Mouse (Mus musculus): ENCODE results near the gene Nfasc. TPM values are rescaled to one million over a fixed set of nuclear protein-coding genes. Genes with fewer than 3 reads are reported as not detected.

Gene Nfasc
- polyA plus RNA-seq, 1 experiment: 0.49 TPM

DNA sequence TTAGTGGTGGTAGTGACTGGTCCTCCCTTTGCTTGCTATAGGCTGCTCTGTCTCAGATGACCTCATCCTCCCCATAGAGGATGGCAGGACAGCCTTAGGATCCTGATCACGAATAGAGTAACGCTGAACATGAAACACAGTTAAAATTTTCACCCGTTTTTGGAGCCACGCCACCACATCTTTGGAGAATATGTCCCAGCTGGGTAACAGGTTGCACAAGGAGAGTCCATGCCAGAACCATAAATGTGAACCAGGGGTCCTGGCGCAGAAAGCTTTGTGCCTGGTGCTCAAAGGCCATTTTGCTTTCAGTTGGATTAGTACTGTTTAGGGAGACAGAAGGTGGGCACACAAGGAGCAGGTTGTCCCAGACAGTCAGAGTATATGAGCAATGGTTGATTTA, 143.6 kb downstream of the Nfasc start:
- H3K36me3 ChIP-seq (ENCODE audit: control insufficient read depth, insufficient read depth, low read length): no peaks in the 10 kb centered on the region
- H3K27me3 ChIP-seq (ENCODE audit: control insufficient read depth, insufficient read depth, low read length): no peaks in the 10 kb centered on the region
- no peak overlapping the region for H3K27ac ChIP-seq (ENCODE audit: control insufficient read depth, insufficient read depth, low read depth, low read length)
- no peak overlapping the region for H3K4me3 ChIP-seq (ENCODE audit: control insufficient read depth, low read depth, low read length)
- no peaks in the 10 kb centered on the region; the same call in 1 of the 2 replicates for H3K4me1 ChIP-seq (ENCODE audit: control insufficient read depth, insufficient read depth, low read length)
- no peak for TF ChIP-seq CTCF (IDR thresholded peaks at IDR 0.05; ENCODE audit: control insufficient read depth, insufficient read depth, insufficient replicate concordance, low read depth, low read length)
- TF ChIP-seq POLR2A (IDR thresholded peaks at IDR 0.05; ENCODE audit: control insufficient read depth, low read depth, low read length): no peak

DNA sequence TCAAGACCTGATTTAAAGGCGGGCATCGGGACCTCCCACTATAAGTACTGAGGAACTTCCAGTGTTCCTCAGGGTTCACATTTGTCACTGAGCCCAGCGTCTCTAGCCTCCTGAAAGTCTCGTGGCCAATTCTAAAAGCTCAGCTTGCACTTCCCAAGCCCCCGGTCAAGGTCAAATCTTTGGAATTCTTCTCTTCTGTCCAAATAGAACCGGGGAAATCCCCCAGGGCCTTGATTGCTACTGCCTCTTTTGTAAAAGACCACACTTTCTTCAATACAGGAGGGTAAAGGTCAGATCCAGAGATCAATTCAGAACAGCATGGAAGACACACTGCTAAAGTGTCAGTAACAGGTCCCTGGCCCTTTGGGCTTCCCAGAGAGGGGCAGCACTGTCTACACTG, 145.9 kb downstream of the Nfasc start:
- TF ChIP-seq CTCF (IDR thresholded peaks at IDR 0.05; ENCODE audit: control insufficient read depth, insufficient read depth, insufficient replicate concordance, low read depth, low read length): no peak
- TF ChIP-seq POLR2A (IDR thresholded peaks at IDR 0.05; ENCODE audit: control insufficient read depth, low read depth, low read length): no peak
- H3K27ac ChIP-seq (ENCODE audit: control insufficient read depth, insufficient read depth, low read depth, low read length): no peak overlapping the region
- no peaks in the 10 kb centered on the region for H3K27me3 ChIP-seq (ENCODE audit: control insufficient read depth, insufficient read depth, low read length)

DNA sequence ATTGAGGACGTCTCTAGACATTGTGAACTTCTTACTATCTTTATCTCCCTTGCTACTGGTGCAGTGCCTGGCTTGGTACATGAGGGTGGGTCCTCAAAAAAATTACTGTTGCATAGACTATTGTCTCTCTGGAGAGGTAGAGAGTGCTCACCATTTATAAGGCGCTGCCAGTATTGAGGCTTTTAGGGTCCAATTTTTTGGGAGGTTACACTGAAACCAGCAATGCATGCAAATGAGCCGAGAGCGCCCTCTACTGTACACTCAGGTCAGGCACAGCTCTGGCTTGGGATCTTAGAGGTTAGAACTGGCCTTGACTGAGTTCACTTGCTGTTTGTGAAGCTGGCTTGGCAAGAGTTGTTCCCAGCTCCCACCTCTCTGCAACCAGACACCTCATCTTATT, 147.0 kb downstream of the Nfasc start:
- TF ChIP-seq POLR2A (IDR thresholded peaks at IDR 0.05; ENCODE audit: control insufficient read depth, low read depth, low read length): no peak
- TF ChIP-seq CTCF (IDR thresholded peaks at IDR 0.05; ENCODE audit: control insufficient read depth, insufficient read depth, insufficient replicate concordance, low read depth, low read length): peak; percentile 77; the same call in 1 of the 2 replicates
- Histone ChIP-seq H3K4me1 (ENCODE audit: control insufficient read depth, insufficient read depth, low read length) (no peaks in the 10 kb centered on the region), H3K27me3 (ENCODE audit: control insufficient read depth, insufficient read depth, low read length) (no peaks in the 10 kb centered on the region), H3K36me3 (ENCODE audit: control insufficient read depth, insufficient read depth, low read length) (no peaks in the 10 kb centered on the region), H3K4me3 (ENCODE audit: control insufficient read depth, low read depth, low read length) (no peak overlapping the region), H3K27ac (ENCODE audit: control insufficient read depth, insufficient read depth, low read depth, low read length) (no peak overlapping the region)

More for the DNA sequence above, 145.9 kb downstream of the Nfasc start:
- no peaks in the 10 kb centered on the region for H3K36me3 ChIP-seq (ENCODE audit: control insufficient read depth, insufficient read depth, low read length)
- no peak overlapping the region for H3K4me3 ChIP-seq (ENCODE audit: control insufficient read depth, low read depth, low read length)
- H3K4me1 ChIP-seq (ENCODE audit: control insufficient read depth, insufficient read depth, low read length): no peaks in the 10 kb centered on the region

DNA sequence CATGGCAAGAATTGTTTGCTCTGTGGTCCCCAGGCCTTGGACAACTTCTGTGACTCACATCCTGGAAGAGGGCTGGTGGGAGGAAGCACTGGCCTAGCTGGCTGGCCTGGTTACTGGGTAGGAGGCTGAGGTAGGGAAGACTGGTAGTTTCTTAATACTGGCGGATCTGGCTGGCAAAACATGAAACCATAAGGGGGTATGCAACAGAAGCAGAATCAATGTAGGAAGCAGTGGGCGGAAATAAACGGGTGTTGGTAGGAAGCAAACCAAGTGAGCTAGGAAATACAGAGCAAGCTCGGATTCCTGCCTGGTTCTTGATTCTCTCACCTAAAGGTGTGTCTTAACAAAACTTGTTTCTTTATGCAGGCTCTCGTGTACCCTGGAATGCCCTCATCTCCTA, 149.5 kb downstream of the Nfasc start:
- Histone ChIP-seq H3K4me1 (ENCODE audit: control insufficient read depth, insufficient read depth, low read length) (no peaks in the 10 kb centered on the region), H3K27ac (ENCODE audit: control insufficient read depth, insufficient read depth, low read depth, low read length) (no peak overlapping the region), H3K36me3 (ENCODE audit: control insufficient read depth, insufficient read depth, low read length) (no peaks in the 10 kb centered on the region), H3K27me3 (ENCODE audit: control insufficient read depth, insufficient read depth, low read length) (no peaks in the 10 kb centered on the region), H3K4me3 (ENCODE audit: control insufficient read depth, low read depth, low read length) (no peak overlapping the region)
- no peak for TF ChIP-seq CTCF (IDR thresholded peaks at IDR 0.05; ENCODE audit: control insufficient read depth, insufficient read depth, insufficient replicate concordance, low read depth, low read length)

DNA sequence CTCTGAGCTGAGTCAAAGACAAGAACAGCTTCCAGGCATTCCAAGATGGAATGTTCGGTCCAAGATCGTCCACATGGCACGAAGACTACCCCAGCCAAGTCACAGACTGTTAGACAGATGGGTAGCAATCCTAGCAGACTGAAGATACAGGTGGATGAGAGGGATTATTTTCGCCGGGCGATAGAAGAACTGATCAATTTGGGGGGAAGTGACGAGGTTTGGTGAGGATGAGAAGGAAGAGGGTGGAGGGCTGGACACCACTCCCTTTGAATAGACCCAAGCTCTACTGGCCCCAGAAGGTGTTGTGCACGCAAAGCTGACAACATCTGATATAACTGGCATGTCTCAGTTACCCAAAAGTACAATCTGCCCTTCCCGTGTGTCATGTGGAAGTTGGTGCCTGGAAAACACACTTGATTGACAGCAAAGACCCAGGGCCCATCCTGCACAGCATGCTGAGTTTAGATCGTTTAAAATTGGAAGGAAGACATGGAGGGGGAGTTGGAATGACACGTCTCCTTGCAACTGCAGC, 150.1 kb downstream of the Nfasc start:
- H3K4me3 ChIP-seq (ENCODE audit: control insufficient read depth, low read depth, low read length): no peak overlapping the region
- H3K36me3 ChIP-seq (ENCODE audit: control insufficient read depth, insufficient read depth, low read length): no peaks in the 10 kb centered on the region

DNA sequence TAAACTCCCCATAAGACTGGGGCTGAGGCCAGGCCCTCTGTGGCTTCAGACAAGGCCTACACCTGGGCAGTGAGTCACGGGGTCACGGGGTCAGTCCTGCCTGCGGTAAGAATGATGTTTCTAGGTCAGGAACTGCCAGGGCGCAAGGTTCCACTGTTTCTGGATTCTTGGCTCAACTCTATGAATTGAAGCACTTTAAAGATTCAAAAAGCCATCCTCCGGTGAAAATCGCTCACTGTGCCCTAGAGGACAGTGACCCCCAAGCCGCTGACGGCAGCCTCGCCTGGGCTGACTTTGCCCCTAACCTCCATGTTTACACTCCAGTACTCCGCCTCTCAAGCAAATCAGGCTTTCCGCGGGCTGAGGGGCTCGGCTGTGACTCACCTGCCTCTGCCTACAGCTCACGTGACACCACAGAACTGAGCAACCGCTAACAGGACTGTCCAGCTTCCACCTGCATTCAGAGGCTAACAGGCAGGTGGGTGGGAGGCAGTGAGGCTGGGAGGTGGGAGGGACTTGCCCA, 154.9 kb downstream of the Nfasc start:
- Histone ChIP-seq H3K4me3 (ENCODE audit: control insufficient read depth, low read depth, low read length) (no peak overlapping the region), H3K36me3 (ENCODE audit: control insufficient read depth, insufficient read depth, low read length) (no peaks in the 10 kb centered on the region), H3K27ac (ENCODE audit: control insufficient read depth, insufficient read depth, low read depth, low read length) (no peak overlapping the region), H3K4me1 (ENCODE audit: control insufficient read depth, insufficient read depth, low read length) (no peaks in the 10 kb centered on the region), H3K27me3 (ENCODE audit: control insufficient read depth, insufficient read depth, low read length) (no peaks in the 10 kb centered on the region)
- TF ChIP-seq CTCF (IDR thresholded peaks at IDR 0.05; ENCODE audit: control insufficient read depth, insufficient read depth, insufficient replicate concordance, low read depth, low read length) (no peak), POLR2A (IDR thresholded peaks at IDR 0.05; ENCODE audit: control insufficient read depth, low read depth, low read length) (no peak)

More for the DNA sequence above, 150.1 kb downstream of the Nfasc start:
- no peak for TF ChIP-seq CTCF (IDR thresholded peaks at IDR 0.05; ENCODE audit: control insufficient read depth, insufficient read depth, insufficient replicate concordance, low read depth, low read length)
- TF ChIP-seq POLR2A (IDR thresholded peaks at IDR 0.05; ENCODE audit: control insufficient read depth, low read depth, low read length): no peak
- Histone ChIP-seq H3K27me3 (ENCODE audit: control insufficient read depth, insufficient read depth, low read length) (no peaks in the 10 kb centered on the region), H3K4me1 (ENCODE audit: control insufficient read depth, insufficient read depth, low read length) (no peaks in the 10 kb centered on the region), H3K27ac (ENCODE audit: control insufficient read depth, insufficient read depth, low read depth, low read length) (no peak overlapping the region)

DNA sequence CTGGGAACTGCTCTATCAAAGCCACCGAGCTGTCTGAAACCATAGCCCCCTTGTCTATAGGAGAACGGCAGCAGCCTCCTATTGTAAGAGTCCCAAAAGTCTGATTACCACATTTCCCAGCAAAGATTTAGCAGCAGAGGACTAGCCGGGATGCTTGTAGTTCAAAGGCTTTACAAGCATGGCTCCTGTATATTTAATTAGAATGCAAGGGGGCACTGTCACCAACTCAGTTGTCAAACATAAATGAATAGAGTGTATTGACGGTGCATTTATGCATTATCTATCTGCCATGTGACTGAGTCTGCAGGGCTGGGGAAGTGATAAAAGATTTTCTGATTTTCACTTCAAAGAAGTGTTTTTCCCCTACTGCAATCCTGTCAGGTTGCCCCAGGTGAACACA, 156.2 kb downstream of the Nfasc start:
- no peak overlapping the region for H3K4me3 ChIP-seq (ENCODE audit: control insufficient read depth, low read depth, low read length)
- TF ChIP-seq POLR2A (IDR thresholded peaks at IDR 0.05; ENCODE audit: control insufficient read depth, low read depth, low read length) (no peak), CTCF (IDR thresholded peaks at IDR 0.05; ENCODE audit: control insufficient read depth, insufficient read depth, insufficient replicate concordance, low read depth, low read length) (no peak)
- H3K36me3 ChIP-seq (ENCODE audit: control insufficient read depth, insufficient read depth, low read length): no peaks in the 10 kb centered on the region
- no peak overlapping the region for H3K27ac ChIP-seq (ENCODE audit: control insufficient read depth, insufficient read depth, low read depth, low read length)
- H3K27me3 ChIP-seq (ENCODE audit: control insufficient read depth, insufficient read depth, low read length): no peaks in the 10 kb centered on the region
- H3K4me1 ChIP-seq (ENCODE audit: control insufficient read depth, insufficient read depth, low read length): no peaks in the 10 kb centered on the region
